Mouse (Mus musculus) neural tube, postnatal 0 days (tissue): ENCODE results near the gene Slfn4. TPM values are rescaled to one million over a fixed set of nuclear protein-coding genes. Genes with fewer than 3 reads are reported as not detected.

ENCODE experiments used
- polyA plus RNA-seq: library from polyadenylated mRNA; unstranded; fragments of >200 nt; fragmentation: Nextera tagmentation; extraction: Ambion mirVana; gene quantifications from 2 replicates; pipeline ENCODE4 v1.2.1, GENCODE M21; 2015

The Slfn4 gene
- 0.09 and 0.22 TPM in 2 replicates for polyA plus RNA-seq

DNA sequence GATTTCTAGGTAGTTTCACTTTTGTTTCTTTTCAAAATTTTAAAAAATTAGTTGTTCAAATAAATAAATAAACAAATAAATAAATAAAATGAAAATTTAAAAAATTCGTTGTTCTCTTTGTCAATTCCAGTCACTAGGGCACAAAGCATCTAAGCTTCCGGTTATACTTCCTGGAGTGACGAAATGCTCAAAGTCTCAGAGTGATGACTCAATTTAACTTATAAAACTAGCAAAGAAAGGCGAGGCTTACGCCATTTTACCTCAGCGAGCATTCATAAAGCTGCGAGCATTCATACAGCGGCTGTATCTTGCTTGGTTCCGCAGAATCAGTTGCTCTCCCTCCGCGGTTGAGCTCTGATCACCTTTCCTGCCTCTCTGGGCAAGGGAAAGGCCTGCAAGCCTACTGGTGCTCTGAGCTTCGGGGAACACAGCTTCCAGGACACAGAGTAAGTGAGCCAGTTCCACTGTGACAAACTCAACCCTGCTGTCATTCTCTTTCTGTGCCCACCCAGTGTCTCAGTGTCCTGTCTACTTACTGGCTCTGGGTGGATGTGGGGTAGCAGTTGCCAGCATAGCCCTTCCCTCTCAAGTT is at the start of gene Slfn4:
Slfn4 (plus strand) TSS at position 239 of the 592 bp plus-strand sequence.

GRCm38 (mm10) chr11:83191134-83191893 is 16.3 kb downstream of the Slfn4 start, which contains the start of gene Slfn3:
Gene Slfn3, plus strand, starts transcription at chr11:83191330.

Other genes with a start within 250 kb of the Slfn4 start
- 2.7 and 3.5 TPM in 2 replicates for gene Slfn5, start 223.8 kb upstream of the Slfn4 start, polyA plus RNA-seq
- gene Slfn9, start 183.4 kb upstream of the Slfn4 start, polyA plus RNA-seq, result 1.3 and 1.7 TPM in 2 replicates
- gene Slfn8, start 154.4 kb upstream of the Slfn4 start, polyA plus RNA-seq, result 0.31 and 0.41 TPM in 2 replicates
- gene Slfn2, start 110.1 kb upstream of the Slfn4 start, polyA plus RNA-seq, result 3.1 and 3.2 TPM in 2 replicates
- 0.13 TPM in 1 of 2 replicates, not detected in the other for gene Slfn1, start 58.3 kb upstream of the Slfn4 start, polyA plus RNA-seq
- 0.11 and 0.21 TPM in 2 replicates for gene Slfn3, start 16.1 kb downstream of the Slfn4 start, polyA plus RNA-seq
- not detected in 2 replicates for gene Slfn14, start 111.5 kb downstream of the Slfn4 start, polyA plus RNA-seq
- gene Ap2b1, start 123.8 kb downstream of the Slfn4 start, polyA plus RNA-seq, result 71.7 and 77.4 TPM in 2 replicates
- 11.0 and 11.5 TPM in 2 replicates for gene Pex12, start 127.4 kb downstream of the Slfn4 start, polyA plus RNA-seq
- gene Rasl10b, start 234.0 kb downstream of the Slfn4 start, polyA plus RNA-seq, result 61.6 and 64.0 TPM in 2 replicates